8 mouse cellular contexts compared by ENCODE assay signal in genomic region chr8:106168356-106169016, GRCm38 (mm10). TPM values are rescaled to one million over a fixed set of nuclear protein-coding genes. Genes with fewer than 3 reads are reported as not detected.
DNase-seq lines count a peak whose midpoint lies in the region; ATAC-seq and TF ChIP-seq lines count a peak whose summit lies in the region.

Gene Slc7a6 (plus strand): TSS chr8:106168857.

- no peak for TF ChIP-seq CTCF in C2C12 (IDR thresholded peaks at IDR 0.05; ENCODE audit: control insufficient read depth, insufficient read depth, insufficient read length)
- TF ChIP-seq CTCF in brain, embryonic 14.5 days (IDR thresholded peaks at IDR 0.05; ENCODE audit: borderline replicate concordance, extremely low read depth, insufficient read depth, insufficient read length) = no peak
- TF ChIP-seq CTCF in kidney, postnatal 0 days (IDR thresholded peaks at IDR 0.05; ENCODE audit: low read depth) = no peak

- H3K4me2 ChIP-seq in heart, embryonic 12.5 days = peak within 1 kb of the TSS; percentile 87
- peak within 1 kb of the TSS; percentile 98 for H3K4me2 ChIP-seq in kidney, postnatal 0 days (ENCODE audit: low read length)
- peak within 1 kb of the TSS; percentile 98 for H3K4me2 ChIP-seq in liver, embryonic 11.5 days
- H3K4me2 ChIP-seq in stomach, embryonic 14.5 days (replicated peaks; ENCODE audit: low read depth, low read length) = peak within 1 kb of the TSS; percentile 82

- H3K27ac ChIP-seq in heart, embryonic 12.5 days (ENCODE audit: poor library complexity, severe bottlenecking) = peak within 1 kb of the TSS; percentile 90
- H3K27ac ChIP-seq in kidney, postnatal 0 days = peak within 1 kb of the TSS; percentile 67
- peak within 1 kb of the TSS; percentile 86 for H3K27ac ChIP-seq in liver, embryonic 11.5 days (ENCODE audit: low read depth, low read length)
- peak within 1 kb of the TSS; percentile 66 for H3K27ac ChIP-seq in stomach, embryonic 14.5 days (ENCODE audit: low read length)

- TF ChIP-seq POLR2A in brain, embryonic 14.5 days (IDR thresholded peaks at IDR 0.05; ENCODE audit: borderline replicate concordance, extremely low read depth, insufficient read depth, insufficient read length, poor library complexity, severe bottlenecking) = peak; percentile 95

- peak within 1 kb of the TSS; percentile 92 for H3K9ac ChIP-seq in heart, embryonic 12.5 days
- peak within 1 kb of the TSS; percentile 73 for H3K9ac ChIP-seq in kidney, postnatal 0 days (ENCODE audit: low read depth, low read length)
- H3K9ac ChIP-seq in liver, embryonic 11.5 days (ENCODE audit: low read depth, low read length) = peak within 1 kb of the TSS; percentile 86
- H3K9ac ChIP-seq in stomach, embryonic 14.5 days (replicated peaks; ENCODE audit: low read depth, low read length) = peak within 1 kb of the TSS; percentile 72

- H3K9me3 ChIP-seq in erythroblast, embryonic 14.5 days (ENCODE audit: control insufficient read depth, low read length) = no peaks in the 10 kb centered on the region
- H3K9me3 ChIP-seq in heart, embryonic 12.5 days (replicated peaks) = no peaks in the 10 kb centered on the region
- no peaks in the 10 kb centered on the region for H3K9me3 ChIP-seq in kidney, postnatal 0 days (replicated peaks; ENCODE audit: low read length)
- H3K9me3 ChIP-seq in liver, embryonic 11.5 days (ENCODE audit: control insufficient read depth, low read length) = no peaks in the 10 kb centered on the region
- no peaks in the 10 kb centered on the region for H3K9me3 ChIP-seq in stomach, embryonic 14.5 days (ENCODE audit: control insufficient read depth, low read depth, low read length)

- H3ac ChIP-seq in C2C12 (ENCODE audit: control insufficient read depth, insufficient read length, low read depth) = peak within 1 kb of the TSS; percentile 90

- peak within 1 kb of the TSS; percentile 69 for H3K4me3 ChIP-seq in C2C12 (ENCODE audit: insufficient read depth, poor library complexity, severe bottlenecking)
- peak within 1 kb of the TSS; percentile 82 for H3K4me3 ChIP-seq in erythroblast, embryonic 14.5 days (replicated peaks)
- peak within 1 kb of the TSS; percentile 87 for H3K4me3 ChIP-seq in heart, embryonic 12.5 days
- H3K4me3 ChIP-seq in kidney, postnatal 0 days (replicated peaks; ENCODE audit: low read depth, low read length) = peak within 1 kb of the TSS; percentile 81
- peak within 1 kb of the TSS; percentile 88 for H3K4me3 ChIP-seq in liver, embryonic 11.5 days (ENCODE audit: low read depth, low read length)
- H3K4me3 ChIP-seq in stomach, embryonic 14.5 days (ENCODE audit: low read depth, low read length) = peak within 1 kb of the TSS; percentile 77

- peak; percentile 90 for DNase-seq in brain, embryonic 14.5 days (ENCODE audit: low read depth)
- DNase-seq in kidney, postnatal 0 days (ENCODE audit: low spot score) = peak; percentile 80
- peak; percentile 87 for DNase-seq in liver, embryonic 11.5 days (ENCODE audit: low spot score)
- DNase-seq in naive thymus-derived CD4-positive, alpha-beta T cell, adult 2 months (ENCODE audit: low read depth) = peak; percentile 92

- under 1% methylated on average over 59 of the region's 59 CpGs for WGBS in heart, embryonic 12.5 days
- under 1% methylated on average over 58 of the region's 59 CpGs for WGBS in kidney, postnatal 0 days
- WGBS in liver, embryonic 11.5 days = under 1% methylated on average over 59 of the region's 59 CpGs
- under 1% methylated on average over 59 of the region's 59 CpGs for WGBS in stomach, embryonic 14.5 days

- H3K79me3 ChIP-seq in C2C12 (ENCODE audit: low read depth) = peaks cover 36% of the 10 kb centered on the region

- peak; percentile 92 for ATAC-seq in heart, embryonic 12.5 days (ENCODE audit: insufficient number of reproducible peaks, low FRiP score)
- peak; percentile 84 for ATAC-seq in kidney, postnatal 0 days (replicated peaks; ENCODE audit: low FRiP score, low read depth)
- ATAC-seq in liver, embryonic 11.5 days (replicated peaks; ENCODE audit: low FRiP score) = peak; percentile 89
- peak; percentile 84 for ATAC-seq in stomach, embryonic 14.5 days (ENCODE audit: insufficient number of reproducible peaks, insufficient read depth, low FRiP score, low read depth)

- peaks cover 22% of the 10 kb centered on the region for H3K4me1 ChIP-seq in erythroblast, embryonic 14.5 days (ENCODE audit: control insufficient read depth)
- H3K4me1 ChIP-seq in heart, embryonic 12.5 days (replicated peaks) = peaks cover 21% of the 10 kb centered on the region
- no peaks in the 10 kb centered on the region; the same call in 1 of the 2 replicates for H3K4me1 ChIP-seq in kidney, postnatal 0 days (replicated peaks; ENCODE audit: insufficient read depth, low read length)
- peaks cover 6% of the 10 kb centered on the region for H3K4me1 ChIP-seq in liver, embryonic 11.5 days (replicated peaks; ENCODE audit: control insufficient read depth, insufficient read depth, low read length)
- peaks cover 3% of the 10 kb centered on the region; the same call in 1 of the 2 replicates for H3K4me1 ChIP-seq in stomach, embryonic 14.5 days (ENCODE audit: control insufficient read depth, insufficient read depth, low read length)

- peaks cover 7% of the 10 kb centered on the region for H3K36me3 ChIP-seq in C2C12 (ENCODE audit: control insufficient read depth, insufficient read depth)
- peaks cover 3% of the 10 kb centered on the region for H3K36me3 ChIP-seq in erythroblast, embryonic 14.5 days (ENCODE audit: control insufficient read depth)
- H3K36me3 ChIP-seq in heart, embryonic 12.5 days = peaks cover 15% of the 10 kb centered on the region
- H3K36me3 ChIP-seq in kidney, postnatal 0 days (ENCODE audit: insufficient read depth, low read length) = peaks cover 3% of the 10 kb centered on the region; the same call in 1 of the 2 replicates
- peaks cover 4% of the 10 kb centered on the region; the same call in 1 of the 2 replicates for H3K36me3 ChIP-seq in liver, embryonic 11.5 days (ENCODE audit: control insufficient read depth, insufficient read depth, low read length)
- H3K36me3 ChIP-seq in stomach, embryonic 14.5 days (ENCODE audit: control insufficient read depth, insufficient read depth, low read length) = peaks cover 6% of the 10 kb centered on the region; the same call in 1 of the 2 replicates

- peaks cover 55% of the 10 kb centered on the region for H3K79me2 ChIP-seq in C2C12 (ENCODE audit: control insufficient read depth, insufficient read depth)

- no peaks in the 10 kb centered on the region for H3K27me3 ChIP-seq in C2C12 (ENCODE audit: control insufficient read depth, insufficient read depth, insufficient read length)
- H3K27me3 ChIP-seq in erythroblast, embryonic 14.5 days (ENCODE audit: control insufficient read depth) = peaks cover 36% of the 10 kb centered on the region
- H3K27me3 ChIP-seq in heart, embryonic 12.5 days (replicated peaks) = no peaks in the 10 kb centered on the region
- H3K27me3 ChIP-seq in kidney, postnatal 0 days (ENCODE audit: insufficient read depth, low read length) = no peaks in the 10 kb centered on the region
- no peaks in the 10 kb centered on the region for H3K27me3 ChIP-seq in liver, embryonic 11.5 days (replicated peaks; ENCODE audit: control insufficient read depth, insufficient read depth, low read length)
- no peaks in the 10 kb centered on the region for H3K27me3 ChIP-seq in stomach, embryonic 14.5 days (ENCODE audit: control insufficient read depth, insufficient read depth, low read length)

TF ChIP-seq in C2C12, 6 proteins besides CTCF, POLR2A, EP300 and RAD21:
- no peak for TF ChIP-seq USF1 (IDR thresholded peaks at IDR 0.05; ENCODE audit: low read depth)
- TF ChIP-seq MAX (IDR thresholded peaks at IDR 0.05) = peak; percentile 61

RNA-seq across cellular contexts. Expression of gene Slc7a6, which starts in this region (rescaled TPM):
- polyA plus RNA-seq in C2C12 (2012; fragmentation: generic; extraction: Trizol) = 21.3 TPM
- 56.7 and 65.4 TPM in 2 replicates for polyA plus RNA-seq in brain, embryonic 14.5 days (2012; rRNA removed)
- polyA plus RNA-seq in erythroblast, embryonic 14.5 days (2012) = 0.03 and 0.06 TPM in 2 replicates
- 35.4 and 36.5 TPM in 2 replicates for polyA plus RNA-seq in heart, embryonic 12.5 days (2016; fragmentation: Nextera tagmentation; extraction: Ambion mirVana)
- polyA plus RNA-seq in kidney, postnatal 0 days (2015; fragmentation: Nextera tagmentation; extraction: Ambion mirVana) = 61.0 and 61.6 TPM in 2 replicates
- 46.3 and 52.5 TPM in 2 replicates for polyA plus RNA-seq in liver, embryonic 11.5 days (2014; fragmentation: Nextera tagmentation; extraction: Ambion mirVana)
- 60.4 and 65.6 TPM in 2 replicates for polyA plus RNA-seq in stomach, embryonic 14.5 days (2014; fragmentation: Nextera tagmentation; extraction: Ambion mirVana)

Comparison
In these comparisons a context has a peak if more than half of its experiments do, and no peak if none do; other contexts are left out.
1. Peak in every context shown above with its lines: DNase-seq, ATAC-seq, H3K4me3 ChIP-seq and H3K27ac ChIP-seq.
2. RNA of gene Slc7a6 (polyA plus RNA-seq): 60.4 to 65.6 TPM in stomach, embryonic 14.5 days, 61.0 to 61.6 TPM in kidney, postnatal 0 days, 56.7 to 65.4 TPM in brain, embryonic 14.5 days, 46.3 to 52.5 TPM in liver, embryonic 11.5 days, 35.4 to 36.5 TPM in heart, embryonic 12.5 days and 21.3 TPM in C2C12 (single experiment); 0.03 to 0.06 TPM in erythroblast, embryonic 14.5 days; every median in the first group is over 10 times any median in the second.